Mouse (Mus musculus) forebrain, postnatal 0 days (tissue): ENCODE data around the gene Bhlhe41. TPM values are rescaled to one million over a fixed set of nuclear protein-coding genes. Genes with fewer than 3 reads are reported as not detected.

Source experiments
- ATAC-seq: fragments of 200-750 bp; cut with Nextera tagmentation; 2 replicates; pipeline ENCODE4 v1.8.0; 2017; ENCODE audit warnings: mild to moderate bottlenecking, moderate library complexity
- DNase-seq: peaks from one replicate; pipeline ENCODE4 v3.0.0-alpha.2; 2015
- H3K27ac ChIP-seq: fragments of 300-500 bp; sonication (generic); 2 replicates; pipeline ENCODE4 v1.5.1; 2014; ENCODE audit warnings: low read depth, mild to moderate bottlenecking, antibody characterized with exemption, low read length, moderate library complexity, mixed read lengths
- H3K27me3 ChIP-seq: fragments of 300-500 bp; sonication (generic); 2 replicates; pipeline ENCODE4 v1.6.1; 2014; ENCODE audit warnings: mild to moderate bottlenecking, low read length, mixed read lengths; ENCODE audit not compliant: insufficient read depth
- H3K36me3 ChIP-seq: fragments of 300-500 bp; sonication (generic); 2 replicates; pipeline ENCODE4 v1.6.1; 2014; ENCODE audit warnings: mild to moderate bottlenecking, moderate library complexity; ENCODE audit not compliant: insufficient read depth
- H3K4me1 ChIP-seq: fragments of 300-500 bp; sonication (generic); 2 replicates; pipeline ENCODE4 v1.6.1; 2014; ENCODE audit warnings: antibody characterized with exemption; ENCODE audit not compliant: insufficient read depth
- H3K4me2 ChIP-seq: fragments of 300-500 bp; sonication (generic); 2 replicates; pipeline ENCODE4 v1.6.1; 2014; ENCODE audit warnings: low read depth, mild to moderate bottlenecking, moderate library complexity
- H3K4me3 ChIP-seq: fragments of 300-500 bp; sonication (generic); 2 replicates; pipeline ENCODE4 v1.5.1; 2014; ENCODE audit warnings: low read depth, low read length, mixed read lengths
- H3K9ac ChIP-seq: fragments of 300-500 bp; sonication (generic); 2 replicates; pipeline ENCODE4 v1.6.1; 2014; ENCODE audit warnings: mild to moderate bottlenecking
- H3K9me3 ChIP-seq: fragments of 300-500 bp; sonication (generic); 2 replicates; pipeline ENCODE4 v1.6.1; 2016; ENCODE audit warnings: low read length
- CTCF ChIP-seq: sonication (generic); IDR thresholded peaks from 2 replicates; pipeline ENCODE4 v1.5.1; 2016; ENCODE audit warnings: antibody characterized with exemption, control low read depth, low read depth
- WGBS: fragments of 180-500 bp; shearing (Covaris S2); extraction: QIAGEN DNeasy Blood & Tissue Kit; methylation state at CpG from one replicate; pipeline ENCODE4 v1.1.7; 2014; 5-methylcytosine and 5-hydroxymethylcytosine counted together
- polyA plus RNA-seq: library from polyadenylated mRNA; unstranded; fragments of >200 nt; fragmentation: Nextera tagmentation; extraction: Ambion mirVana; gene quantifications from 2 replicates; pipeline ENCODE4 v1.2.1, GENCODE M21; 2015
- total RNA-seq: library from RNA; depleted of rRNA; stranded (reverse); fragments of >200 nt; gene quantifications from 2 replicates; pipeline ENCODE4 v1.2.3, GENCODE M21; 2014

The Bhlhe41 gene
- total and polyA plus RNA-seq, 2 experiments from 2014 or later = 4.1 to 5.2 TPM

GRCm38 (mm10) chr6:145855720-145856551 is 9.4 kb downstream of the Bhlhe41 start:
- Histone ChIP-seq H3K9ac (peak overlapping the region; percentile 40; the same call in 1 of the 2 replicates), H3K36me3 (no peaks in the 10 kb centered on the region), H3K4me3 (peak overlapping the region; percentile 24), H3K27me3 (no peaks in the 10 kb centered on the region), H3K9me3 (no peaks in the 10 kb centered on the region), H3K27ac (peak overlapping the region; percentile 51; the same call in 1 of the 2 replicates), H3K4me1 (peaks cover 4% of the 10 kb centered on the region; the same call in 1 of the 2 replicates), H3K4me2 (peak overlapping the region; percentile 55)
- peak; percentile 97 for ATAC-seq
- DNase-seq = peak; percentile 98
- 4% methylated on average over 28 of the region's 28 CpGs for WGBS
- TF ChIP-seq CTCF = no peak

GRCm38 (mm10) chr6:145854756-145855155 is 10.6 kb downstream of the Bhlhe41 start:
- Histone ChIP-seq H3K9ac (no peak overlapping the region), H3K9me3 (no peaks in the 10 kb centered on the region), H3K4me2 (no peak overlapping the region), H3K27me3 (no peaks in the 10 kb centered on the region), H3K4me3 (no peak overlapping the region), H3K27ac (no peak overlapping the region), H3K4me1 (peaks cover 4% of the 10 kb centered on the region; the same call in 1 of the 2 replicates), H3K36me3 (no peaks in the 10 kb centered on the region)
- TF ChIP-seq CTCF = no peak
- DNase-seq (no peak), ATAC-seq (no peak)
- 59% methylated on average over 5 of the region's 5 CpGs for WGBS

- H3K9ac ChIP-seq = no peak overlapping the region
- DNase-seq = no peak
Measured at GRCm38 (mm10) chr6:145853356-145854079, 11.8 kb downstream of the Bhlhe41 start.

GRCm38 (mm10) chr6:145852708-145853107 is 12.7 kb downstream of the Bhlhe41 start:
- DNase-seq = no peak

More at GRCm38 (mm10) chr6:145853356-145854079, 11.8 kb downstream of the Bhlhe41 start:
- peaks cover 4% of the 10 kb centered on the region; the same call in 1 of the 2 replicates for H3K4me1 ChIP-seq
- H3K9me3 ChIP-seq = no peaks in the 10 kb centered on the region
- H3K27ac ChIP-seq = no peak overlapping the region
- no peak overlapping the region for H3K4me3 ChIP-seq
- no peak for TF ChIP-seq CTCF
- no peaks in the 10 kb centered on the region for H3K36me3 ChIP-seq
- no peak overlapping the region for H3K4me2 ChIP-seq
- WGBS = 87% methylated on average over 10 of the region's 10 CpGs
- H3K27me3 ChIP-seq = no peaks in the 10 kb centered on the region
- ATAC-seq = no peak

GRCm38 (mm10) chr6:145851956-145852355 is 13.4 kb downstream of the Bhlhe41 start:
- 82% methylated on average over 11 of the region's 11 CpGs for WGBS
- H3K4me2 ChIP-seq = no peak overlapping the region
- TF ChIP-seq CTCF = no peak
- no peak for DNase-seq
- no peak overlapping the region for H3K4me3 ChIP-seq
- H3K4me1 ChIP-seq = peaks cover 4% of the 10 kb centered on the region; the same call in 1 of the 2 replicates
- no peak for ATAC-seq
- H3K9ac ChIP-seq = no peak overlapping the region
- no peaks in the 10 kb centered on the region for H3K9me3 ChIP-seq
- no peak overlapping the region for H3K27ac ChIP-seq
- no peaks in the 10 kb centered on the region for H3K36me3 ChIP-seq
- no peaks in the 10 kb centered on the region for H3K27me3 ChIP-seq

More at GRCm38 (mm10) chr6:145852708-145853107, 12.7 kb downstream of the Bhlhe41 start:
- Histone ChIP-seq H3K4me1 (peaks cover 4% of the 10 kb centered on the region; the same call in 1 of the 2 replicates), H3K9me3 (no peaks in the 10 kb centered on the region), H3K4me3 (no peak overlapping the region), H3K27ac (no peak overlapping the region), H3K27me3 (no peaks in the 10 kb centered on the region), H3K9ac (no peak overlapping the region), H3K36me3 (no peaks in the 10 kb centered on the region), H3K4me2 (no peak overlapping the region)
- ATAC-seq = no peak
- 89% methylated on average over 7 of the region's 7 CpGs for WGBS
- TF ChIP-seq CTCF = no peak

- Histone ChIP-seq H3K9ac (no peak overlapping the region), H3K4me3 (no peak overlapping the region), H3K9me3 (no peaks in the 10 kb centered on the region), H3K27me3 (no peaks in the 10 kb centered on the region), H3K36me3 (no peaks in the 10 kb centered on the region), H3K27ac (no peak overlapping the region), H3K4me1 (no peaks in the 10 kb centered on the region), H3K4me2 (no peak overlapping the region)
- WGBS = 65% methylated on average over 2 of the region's 2 CpGs
- DNase-seq = no peak
- TF ChIP-seq CTCF = no peak
- no peak for ATAC-seq
Measured at GRCm38 (mm10) chr6:145850789-145851188, 14.6 kb downstream of the Bhlhe41 start.
